Mouse (Mus musculus) T-helper 17 cell (primary cell): ENCODE results near the gene Appbp2.

ENCODE experiments used
- in situ Hi-C, 2 experiments: fragments of 300-600 bp; cut with MboI, MseI; formaldehyde crosslinking; loops; 1 replicate in 1 of 2; 2 replicates in 1 of 2; pipeline ENCODE4 v1.15.1; 2025; ENCODE audit warnings: high pct_unique_total_duplicates in 2 of 2

Gene Appbp2

DNA sequence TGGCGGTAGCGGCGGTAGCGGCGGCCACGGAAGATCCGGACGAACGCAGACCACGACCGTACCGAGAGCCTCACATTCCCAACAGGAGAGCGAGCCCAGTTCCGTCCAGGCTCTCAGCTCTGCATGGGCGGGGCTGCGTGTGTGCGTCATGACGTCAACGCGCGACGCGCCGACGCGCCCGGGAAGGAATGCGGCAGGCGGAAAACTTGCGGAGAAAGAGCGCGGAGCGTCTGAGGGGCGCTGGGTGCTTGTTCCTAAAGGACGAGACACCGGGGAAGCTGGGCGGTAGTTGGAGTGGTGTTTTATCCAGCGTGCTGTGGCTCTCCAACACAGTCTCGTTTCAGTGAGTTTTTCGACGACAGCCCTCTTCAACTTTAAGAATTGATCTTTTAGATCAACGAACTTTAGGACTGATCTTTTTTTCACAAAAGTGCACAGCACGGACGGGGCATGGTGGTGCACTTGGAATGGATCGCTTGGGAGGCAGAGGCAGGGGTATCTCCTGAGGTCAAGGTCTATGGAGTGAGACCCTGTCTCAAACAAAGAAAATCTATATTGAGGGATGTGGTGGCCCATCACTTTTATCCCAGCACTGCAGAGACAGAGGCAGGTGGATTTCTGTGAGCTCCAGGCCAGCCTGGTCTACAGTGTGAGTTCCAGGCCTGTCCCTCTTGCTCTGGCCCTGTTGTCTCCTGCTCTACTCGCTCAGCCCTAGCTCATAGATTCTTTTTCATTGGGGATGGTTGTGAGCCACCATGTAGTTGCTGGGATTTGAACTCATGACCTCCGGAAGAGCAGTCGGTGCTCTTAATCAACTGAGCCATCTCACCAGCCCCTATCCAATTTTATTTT, at the start of gene Appbp2:
TSS of gene Appbp2 (minus strand) at position 141 of the 852 bp plus-strand sequence.
- in situ Hi-C loops, result loop anchor here (5.0 to 10.0 kb wide), 3 partner anchors 72 to 1060 kb away; no protein-coding TSS in a partner anchor

DNA sequence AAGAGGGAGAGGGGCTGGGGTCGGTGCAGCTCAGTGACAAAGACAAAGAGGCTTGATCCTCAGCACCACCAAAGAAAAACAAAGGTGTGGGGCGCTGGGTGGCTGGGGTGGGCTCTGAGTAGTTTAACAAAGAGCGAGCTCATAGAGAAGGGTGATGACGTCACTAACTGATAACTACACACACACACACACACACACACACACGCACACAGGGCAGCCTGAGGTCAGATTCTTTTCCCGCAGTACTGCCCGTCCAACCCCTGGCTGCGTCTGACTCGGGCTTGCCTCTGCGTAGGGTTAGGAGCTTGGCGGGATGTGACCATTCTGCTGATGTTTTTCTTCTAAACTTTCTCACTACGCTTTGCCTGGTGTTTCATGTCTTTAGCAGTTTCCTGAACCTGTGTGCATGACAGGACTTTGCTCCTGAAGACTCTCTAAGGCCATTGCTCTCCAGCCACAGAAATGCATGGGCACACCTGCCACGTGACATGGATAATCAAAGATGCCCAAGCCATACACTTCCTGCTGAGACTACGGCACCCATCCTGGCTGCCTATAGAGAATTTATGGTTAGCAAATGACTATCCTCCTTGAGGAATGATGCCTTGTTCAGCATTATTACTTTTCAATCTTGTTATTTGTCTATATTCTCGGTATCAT, 46.4 kb upstream of the Appbp2 start:
- in situ Hi-C loops, result no loop called here

DNA sequence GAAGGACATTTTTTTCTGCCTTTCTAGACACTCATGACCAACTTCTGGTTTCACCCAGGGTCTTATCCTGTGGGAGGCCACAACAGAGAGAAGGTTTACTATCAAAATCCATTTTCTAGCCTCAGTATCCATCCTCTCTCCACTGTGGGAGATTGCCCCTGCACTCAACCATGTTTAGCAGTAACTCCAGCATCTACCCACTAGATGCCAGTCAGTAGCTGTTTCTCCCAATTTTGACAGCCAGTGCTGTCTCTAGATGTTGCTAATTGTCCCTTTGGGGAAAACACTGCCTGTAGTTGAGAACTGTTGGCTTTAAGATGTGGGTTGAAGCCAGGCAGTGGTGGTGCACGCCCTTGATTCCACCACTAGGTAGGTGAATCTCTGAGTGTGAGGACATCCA, 43.2 kb upstream of the Appbp2 start:
- in situ Hi-C loops, result no loop called here

DNA sequence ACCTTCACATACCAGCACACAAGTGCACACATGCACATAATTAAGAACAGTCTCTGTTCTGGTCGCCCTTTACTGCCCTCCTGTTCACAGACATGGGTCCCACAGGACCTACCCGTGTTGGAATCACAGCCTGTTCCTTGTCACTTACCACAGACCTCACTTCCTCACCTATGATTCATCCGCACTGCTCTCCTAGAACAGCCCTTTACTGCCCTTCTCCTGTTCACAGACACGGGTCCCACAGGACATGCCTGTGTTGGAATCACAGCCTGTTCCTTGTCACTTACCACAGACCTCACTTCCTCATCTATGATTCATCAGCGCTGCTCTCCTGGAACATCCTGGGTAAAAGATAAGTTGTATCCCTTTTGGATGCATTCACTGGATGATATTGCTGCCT, 42.7 kb upstream of the Appbp2 start:
- in situ Hi-C loops, result no loop called here

DNA sequence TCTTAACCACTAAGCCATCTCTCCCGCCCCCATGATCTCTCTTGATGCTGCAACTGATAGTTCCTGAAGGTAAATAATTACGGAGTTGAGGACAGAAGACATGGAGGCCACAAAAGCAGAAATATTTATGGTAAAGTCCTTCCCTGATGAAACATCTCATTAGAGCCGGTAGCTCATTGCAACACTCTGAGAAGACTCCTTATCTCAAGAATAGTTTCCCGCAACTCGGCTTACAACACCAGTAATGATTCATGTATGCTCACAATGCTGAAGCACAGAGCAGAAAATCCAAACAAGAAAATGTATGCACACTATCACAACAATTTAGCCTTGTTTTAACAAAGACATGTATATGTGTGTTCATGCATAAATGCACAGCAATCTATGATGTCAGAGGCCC, 40.2 kb upstream of the Appbp2 start:
- in situ Hi-C loops, result no loop called here

DNA sequence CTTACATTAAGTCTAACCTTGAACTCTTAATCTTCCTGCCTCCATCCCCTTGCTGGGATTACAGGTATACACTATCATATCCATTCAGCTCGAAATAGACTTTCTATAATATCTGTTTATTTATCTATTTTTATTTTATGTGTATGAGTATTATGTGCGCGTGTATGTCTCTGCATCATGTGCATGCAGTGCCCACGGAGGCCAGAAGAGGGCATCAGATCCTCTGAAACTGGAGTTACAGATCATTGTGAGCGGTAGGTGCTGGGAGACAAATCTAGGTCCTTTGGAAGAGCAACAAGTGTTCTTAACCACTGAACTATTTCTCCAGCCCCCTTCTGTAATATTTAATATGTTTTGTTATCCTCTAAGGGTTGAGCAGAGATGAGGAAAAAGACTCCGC, 38.4 kb upstream of the Appbp2 start:
- in situ Hi-C loops, result loop anchor here in 1 of 2 experiments (5.0 kb wide), 1 partner anchor 59 kb away; no protein-coding TSS in a partner anchor

DNA sequence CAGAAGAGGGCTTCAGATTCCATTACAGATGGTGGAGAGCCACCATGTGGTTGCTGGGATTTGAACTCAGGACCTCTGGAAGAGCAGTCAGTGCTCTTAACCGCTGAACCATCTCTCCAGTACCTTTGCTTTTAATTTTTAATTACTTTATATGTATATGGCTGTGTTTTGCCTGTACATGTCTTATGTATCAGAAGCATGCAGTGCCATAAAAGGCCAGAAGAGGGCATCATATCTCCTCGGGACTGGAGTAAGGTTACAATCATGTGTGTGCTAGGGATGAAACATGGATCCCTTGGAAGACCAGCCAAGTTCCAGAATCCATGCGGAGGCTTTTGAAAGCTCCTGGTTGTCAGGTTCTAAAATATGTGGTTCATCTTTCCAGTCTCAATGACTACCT, 35.7 kb upstream of the Appbp2 start:
- in situ Hi-C loops, result loop anchor here in 1 of 2 experiments (5.0 kb wide), 1 partner anchor 62 kb away; no protein-coding TSS in a partner anchor

DNA sequence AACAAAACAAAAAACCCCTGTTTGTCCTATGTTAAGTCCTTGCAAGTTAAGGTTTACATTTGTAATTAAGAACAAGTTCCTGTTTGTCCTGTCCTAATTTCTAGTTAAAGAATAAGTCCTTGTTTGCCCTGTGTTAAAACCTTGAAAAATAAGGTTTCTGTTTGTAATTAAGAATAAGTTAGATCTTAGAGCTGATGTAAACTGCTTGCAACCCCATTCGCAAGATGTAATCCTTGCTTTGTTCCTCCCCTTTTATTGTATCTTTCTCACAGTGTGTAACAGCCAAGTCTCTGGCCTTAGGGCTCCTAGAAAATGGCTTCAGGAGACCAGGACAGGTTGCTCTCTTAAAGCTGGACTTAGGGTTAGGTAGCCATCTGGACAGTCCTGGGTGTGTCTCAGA, 32.5 kb upstream of the Appbp2 start:
- in situ Hi-C loops, result loop anchor here in 1 of 2 experiments (5.0 kb wide), 1 partner anchor 65 kb away; no protein-coding TSS in a partner anchor

DNA sequence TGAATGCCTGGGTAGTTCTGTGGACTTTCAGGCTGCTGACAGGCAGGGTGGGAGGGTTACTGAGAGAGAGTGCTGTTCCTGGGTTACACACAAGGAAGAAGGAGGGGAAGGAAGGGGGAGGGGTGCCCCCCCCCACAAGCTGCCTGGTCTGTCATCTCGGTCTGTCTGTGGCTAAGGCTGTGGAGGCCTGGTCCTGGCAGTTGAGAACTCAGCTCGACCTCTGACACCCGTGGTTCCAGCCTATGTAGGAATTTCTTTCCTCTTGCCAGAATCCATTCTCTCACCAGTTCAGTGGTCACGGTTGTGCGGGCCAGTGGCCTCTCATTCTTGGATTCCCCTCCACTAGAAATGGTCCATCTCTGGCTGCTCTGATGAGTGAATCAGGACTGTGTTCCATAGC, 29.7 kb upstream of the Appbp2 start:
- in situ Hi-C loops, result loop anchor here (5.0 kb wide), 2 partner anchors 68 to 82 kb away; no protein-coding TSS in a partner anchor

DNA sequence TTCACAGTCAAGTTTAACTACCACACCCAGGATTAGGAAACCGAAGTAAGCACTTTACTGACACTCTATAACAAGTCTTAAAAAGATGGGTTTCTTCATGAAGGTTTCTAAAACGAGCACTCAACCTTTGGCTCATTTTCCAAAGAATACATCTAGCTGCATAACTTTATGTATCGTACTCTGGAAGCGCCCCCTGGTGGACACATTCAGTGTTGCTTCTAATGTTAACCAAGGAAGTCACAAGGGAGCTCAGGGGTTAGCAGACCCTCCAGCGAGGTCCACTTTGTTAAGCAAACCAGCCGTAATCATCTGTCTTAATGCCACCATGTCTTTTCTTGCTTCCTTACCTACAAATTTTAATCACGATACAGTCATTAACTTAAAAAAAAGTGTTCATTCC, 26.3 kb upstream of the Appbp2 start:
- in situ Hi-C loops, result loop anchor here in 1 of 2 experiments (5.0 kb wide), 1 partner anchor 79 kb away; no protein-coding TSS in a partner anchor

DNA sequence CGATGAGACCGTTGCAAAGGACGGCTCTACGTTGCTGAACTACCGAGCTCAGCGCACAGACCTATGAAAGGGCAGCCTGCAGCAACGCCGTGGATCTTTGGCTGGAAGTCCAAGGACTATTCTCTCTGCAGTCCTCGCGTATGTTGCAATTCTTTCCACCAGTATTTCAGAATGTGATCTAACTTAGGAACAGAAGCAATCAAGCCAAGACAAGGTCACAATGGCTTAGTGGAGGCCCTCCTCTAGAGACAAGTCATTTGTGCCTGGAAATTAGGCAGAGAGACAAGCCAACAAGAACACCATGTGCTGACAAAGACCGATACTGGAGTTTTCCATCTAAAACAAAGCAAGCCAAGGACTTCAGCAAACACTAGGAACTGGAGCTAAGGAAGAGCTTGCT, 24.0 kb upstream of the Appbp2 start:
- in situ Hi-C loops, result loop anchor here in 1 of 2 experiments (5.0 kb wide), 1 partner anchor 82 kb away; no protein-coding TSS in a partner anchor

DNA sequence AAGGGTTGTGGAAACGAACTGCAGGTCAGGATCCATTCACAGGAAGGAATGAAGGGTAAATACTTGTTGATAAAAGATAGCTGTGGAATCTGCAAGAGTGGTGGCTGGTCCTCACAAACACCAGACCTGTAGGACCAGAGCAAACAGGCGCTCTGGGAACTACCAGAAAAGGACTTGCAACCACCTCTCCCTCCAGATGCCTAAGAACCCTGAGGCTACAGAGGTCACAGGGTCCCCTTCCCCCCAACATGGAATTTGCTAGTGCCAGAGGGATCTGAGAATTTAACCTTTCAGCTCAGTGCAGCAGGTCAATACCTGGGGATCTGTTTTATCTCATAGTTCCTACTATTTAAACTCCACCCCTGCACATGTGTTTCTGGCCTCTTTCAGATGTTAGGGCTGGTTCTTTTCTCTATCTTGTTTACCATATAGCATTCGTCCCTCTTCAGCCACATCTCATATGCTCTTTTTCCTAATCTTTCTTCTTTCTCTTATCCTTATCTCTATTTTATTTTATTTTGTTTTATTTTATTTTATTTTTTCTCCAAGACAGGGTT, 20.6 kb upstream of the Appbp2 start:
- in situ Hi-C loops, result loop anchor here in 1 of 2 experiments (5.0 kb wide), 1 partner anchor 78 kb away; no protein-coding TSS in a partner anchor

DNA sequence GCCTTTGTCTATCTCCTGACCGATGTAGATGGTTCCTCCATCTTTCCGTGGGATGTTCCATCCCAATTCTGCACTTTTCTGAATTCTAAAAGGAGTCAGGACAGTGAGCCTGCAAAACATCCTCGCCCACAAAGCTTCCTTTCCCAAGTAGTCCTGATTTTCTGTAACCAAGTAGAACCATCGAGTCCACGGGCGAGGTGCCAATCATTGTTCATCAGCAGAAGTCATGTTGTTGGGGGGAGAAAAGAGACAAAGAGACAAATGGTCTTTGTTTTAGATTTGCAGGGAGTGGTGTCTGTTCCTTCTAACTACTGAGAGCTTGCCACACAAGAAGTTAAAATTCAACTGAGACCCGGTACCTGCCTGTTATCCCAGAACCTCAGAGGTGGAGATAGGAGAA, 18.7 kb upstream of the Appbp2 start:
- in situ Hi-C loops, result no loop called here

DNA sequence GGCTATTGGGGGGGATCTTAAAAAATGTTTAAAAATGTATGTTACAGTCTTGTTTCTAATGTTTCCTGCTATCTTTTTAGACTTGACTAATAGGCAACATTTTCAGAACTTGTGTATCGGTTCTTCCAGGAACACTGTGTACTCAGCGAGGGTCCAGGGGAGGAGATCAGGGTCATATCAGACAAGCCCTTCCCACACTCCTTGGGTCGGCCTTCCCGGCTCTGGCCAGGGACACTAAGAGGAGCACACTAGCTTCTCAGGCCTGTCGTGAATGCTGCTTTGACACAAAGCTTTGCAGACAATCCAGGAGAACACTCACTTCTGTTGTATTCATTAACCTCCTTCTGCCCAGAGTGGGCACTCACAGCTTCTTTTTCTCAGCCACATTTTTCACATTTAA, 18.1 kb upstream of the Appbp2 start:
- in situ Hi-C loops, result no loop called here

DNA sequence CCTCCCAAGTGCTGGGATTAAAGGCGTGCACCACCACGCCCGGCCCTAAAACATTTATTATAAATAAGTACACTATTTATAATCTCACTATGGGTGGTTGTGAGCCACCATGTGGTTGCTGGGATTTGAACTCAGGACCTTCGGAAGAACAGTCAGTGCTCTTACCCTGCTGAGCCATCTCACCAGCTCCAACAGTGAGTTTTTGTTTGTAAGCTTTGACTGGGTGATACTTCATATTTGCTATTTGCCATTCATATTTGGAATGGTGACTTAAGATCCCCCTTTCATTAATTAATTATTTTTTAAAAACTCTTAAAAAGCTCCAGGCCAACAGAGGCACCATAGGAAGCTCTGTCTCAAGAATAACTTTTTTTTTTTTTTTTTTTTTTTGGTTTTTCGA, 17.0 kb upstream of the Appbp2 start:
- in situ Hi-C loops, result no loop called here

DNA sequence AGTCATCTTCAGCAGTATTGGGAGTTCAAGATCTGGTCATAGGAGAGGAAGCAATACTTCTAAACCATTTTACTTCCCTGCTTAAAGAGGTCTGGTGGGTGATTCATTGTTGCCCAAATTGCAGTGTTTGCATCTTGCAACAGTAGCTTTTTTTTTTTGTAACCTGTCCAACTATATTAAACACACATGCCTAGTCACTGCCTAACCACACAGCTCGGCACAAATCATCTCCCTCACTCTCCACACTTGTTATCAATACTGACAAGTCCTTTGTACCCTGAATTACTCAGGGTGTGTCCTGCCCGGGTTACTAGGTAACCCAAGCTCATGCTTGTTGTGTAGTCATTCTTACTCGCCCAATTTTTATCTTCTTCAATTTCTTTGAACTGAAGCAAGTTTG, 15.5 kb upstream of the Appbp2 start:
- in situ Hi-C loops, result no loop called here

DNA sequence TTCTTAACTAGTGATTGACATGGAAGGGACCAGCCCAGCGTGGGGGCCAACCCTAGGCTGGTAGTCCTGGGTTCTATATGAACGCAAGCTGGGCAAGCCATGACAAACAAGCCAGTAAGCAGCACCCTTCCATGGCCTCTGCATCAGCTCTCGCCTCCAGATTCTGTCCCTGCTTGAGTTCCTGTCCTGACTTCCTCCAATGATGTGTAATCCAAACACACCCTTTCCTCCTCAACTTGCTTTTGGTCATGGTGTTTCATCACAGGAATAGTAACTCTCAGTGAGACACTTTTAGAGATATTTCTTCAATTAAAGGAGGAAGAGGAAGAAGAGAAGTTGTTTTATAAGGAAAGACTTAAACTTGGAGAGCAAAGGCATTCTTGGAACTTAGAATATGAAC, 14.4 kb upstream of the Appbp2 start:
- in situ Hi-C loops, result loop anchor here in 1 of 2 experiments (5.0 kb wide), 1 partner anchor 47 kb away; no protein-coding TSS in a partner anchor

DNA sequence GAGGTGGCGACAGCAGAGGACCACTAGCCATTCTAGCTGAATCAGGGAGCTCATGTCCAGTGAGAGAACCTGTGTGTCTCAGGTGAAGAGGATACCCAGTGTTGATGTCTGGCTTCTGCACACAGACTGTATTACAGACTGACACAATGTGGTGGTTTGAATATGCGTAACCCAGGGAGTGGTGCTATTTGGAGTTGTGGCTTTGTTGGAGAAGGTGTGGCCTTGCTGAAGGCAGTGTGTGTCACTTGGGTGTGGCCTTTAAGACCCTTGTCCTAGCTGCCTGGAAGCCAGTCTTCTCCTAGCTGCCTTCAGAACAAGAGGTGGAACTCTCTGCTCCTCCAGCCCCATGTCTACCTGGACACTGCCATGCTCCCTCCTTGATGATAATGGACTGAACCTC, 13.2 kb upstream of the Appbp2 start:
- in situ Hi-C loops, result loop anchor here in 1 of 2 experiments (5.0 kb wide), 1 partner anchor 46 kb away; no protein-coding TSS in a partner anchor

DNA sequence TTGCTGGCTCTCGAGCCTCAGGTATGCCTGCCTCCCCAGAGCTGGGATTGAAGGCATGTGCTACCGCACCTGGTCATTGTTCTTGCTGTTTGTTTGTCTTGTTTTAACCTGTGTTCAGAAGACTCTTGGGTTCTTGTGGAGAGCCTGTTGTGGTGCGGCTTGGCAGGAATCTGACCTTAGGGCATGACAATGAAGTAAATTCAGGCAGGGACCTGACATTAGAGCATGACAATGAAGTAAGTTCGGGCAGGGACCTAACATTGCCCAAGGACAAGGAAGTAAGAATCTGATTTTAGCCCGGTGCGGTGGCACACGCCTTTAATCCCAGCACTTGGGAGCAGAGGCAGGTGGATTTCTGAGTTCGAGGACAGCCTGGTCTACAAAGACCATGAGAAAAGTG, 6.3 kb upstream of the Appbp2 start:
- in situ Hi-C loops, result no loop called here

DNA sequence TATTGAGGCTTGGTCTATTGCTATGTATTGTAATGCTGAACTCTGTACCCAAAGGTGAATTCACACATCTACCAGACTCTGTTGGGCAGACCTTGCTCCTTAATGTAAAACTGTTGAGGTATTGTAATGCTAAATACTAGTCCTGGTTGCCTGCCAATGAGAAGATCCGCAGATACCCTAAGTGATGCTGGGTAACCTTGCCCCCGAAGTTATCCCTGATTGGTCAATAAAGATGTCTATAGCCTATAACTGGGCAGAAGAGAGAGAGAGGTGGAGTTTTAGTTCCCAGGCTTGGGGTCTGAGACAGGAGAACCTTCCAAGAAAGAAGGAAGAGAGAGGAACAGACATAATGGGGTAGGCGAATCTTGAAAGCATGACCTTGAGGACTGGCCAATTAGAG, 5.3 kb upstream of the Appbp2 start:
- in situ Hi-C loops, result no loop called here

DNA sequence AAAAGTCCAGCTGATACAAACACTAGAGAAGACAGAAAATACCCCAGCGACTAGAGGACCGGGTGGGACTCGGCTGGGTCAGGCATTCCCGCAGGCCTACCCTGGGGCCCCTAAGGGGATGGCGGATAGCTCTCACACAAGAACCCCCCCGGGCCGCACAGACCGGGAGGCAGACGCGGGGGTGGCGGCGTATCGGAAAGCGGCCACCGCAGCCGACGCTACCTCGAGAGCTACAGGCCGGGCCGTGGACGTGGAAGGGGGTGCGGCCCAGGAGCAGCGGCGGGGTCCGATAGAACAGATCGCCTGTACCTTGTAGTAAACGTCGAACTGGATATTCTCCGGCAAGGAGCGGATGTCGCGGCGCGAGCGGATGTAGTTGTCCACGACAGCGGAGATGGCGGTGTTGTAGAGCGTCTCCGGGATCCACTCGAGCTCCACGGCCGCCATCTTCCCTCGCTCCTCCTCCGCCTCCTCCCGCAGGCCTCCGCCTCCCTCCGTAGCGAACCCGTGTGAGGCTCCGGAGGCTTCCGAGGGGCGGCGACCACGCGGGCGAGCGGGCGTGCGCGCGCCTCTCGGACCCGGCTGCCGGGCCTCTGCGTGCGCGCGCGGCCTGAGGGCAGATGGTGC, 454 bp downstream of the Appbp2 start:
- in situ Hi-C loops, result loop anchor here (10.0 kb wide), 2 partner anchors 1030 to 1060 kb away; no protein-coding TSS in a partner anchor
